Mouse (Mus musculus) heart, embryonic 14.5 days (tissue): Measurements from ENCODE around the gene Spsb4. TPM values are rescaled to one million over a fixed set of nuclear protein-coding genes. Genes with fewer than 3 reads are reported as not detected.

Experiments used
- ATAC-seq: fragments of 200-750 bp; cut with Nextera tagmentation; 2 replicates; pipeline ENCODE4 v1.8.0; 2017; ENCODE audit warnings: low read depth, moderate TSS enrichment; ENCODE audit not compliant: insufficient number of reproducible peaks, insufficient read depth, low FRiP score
- H3K27ac ChIP-seq, 2 experiments: fragments of 200-500 bp in 1 of 2; fragments of 300-500 bp in 1 of 2; sonication (generic) in 1 of 2; replicated peaks in 1 of 2; 2 replicates each; pipeline ENCODE4 v1.5.1; 2012 to 2014; ENCODE audit warnings: low read depth in 2 of 2, low read length in 2 of 2, control low read depth in 1 of 2, mild to moderate bottlenecking in 1 of 2, mixed read lengths in 1 of 2; ENCODE audit not compliant: control insufficient read depth in 1 of 2, insufficient read depth in 1 of 2
- H3K27me3 ChIP-seq: fragments of 300-500 bp; sonication (generic); 2 replicates; pipeline ENCODE4 v1.6.1; 2014; ENCODE audit warnings: mild to moderate bottlenecking, low read length, control low read depth; ENCODE audit not compliant: control insufficient read depth, insufficient read depth
- H3K36me3 ChIP-seq: fragments of 300-500 bp; sonication (generic); 2 replicates; pipeline ENCODE4 v1.6.1; 2014; ENCODE audit warnings: mild to moderate bottlenecking, control low read depth, low read length, mixed read lengths; ENCODE audit not compliant: control insufficient read depth, insufficient read depth
- H3K4me1 ChIP-seq, 2 experiments: fragments of 200-500 bp in 1 of 2; fragments of 300-500 bp in 1 of 2; sonication (generic) in 1 of 2; 2 replicates each; pipeline ENCODE4 v1.6.1; 2012 to 2014; ENCODE audit warnings: low read length in 2 of 2, control low read depth in 1 of 2, mixed read lengths in 1 of 2; ENCODE audit not compliant: control insufficient read depth in 2 of 2, insufficient read depth in 2 of 2
- H3K4me2 ChIP-seq: fragments of 300-500 bp; sonication (generic); 2 replicates; pipeline ENCODE4 v1.6.1; 2014; ENCODE audit warnings: mild to moderate bottlenecking, low read length
- H3K4me3 ChIP-seq, 2 experiments: fragments of 200-500 bp in 1 of 2; fragments of 300-500 bp in 1 of 2; sonication (generic) in 1 of 2; 2 replicates each; pipeline ENCODE4 v1.5.1; 2012 to 2014; ENCODE audit warnings: low read length in 2 of 2, mild to moderate bottlenecking in 2 of 2, control low read depth in 1 of 2, low read depth in 1 of 2, moderate library complexity in 1 of 2; ENCODE audit not compliant: control insufficient read depth in 1 of 2, insufficient read depth in 1 of 2
- H3K9ac ChIP-seq: fragments of 300-500 bp; sonication (generic); 2 replicates; pipeline ENCODE4 v1.6.1; 2014; ENCODE audit warnings: mild to moderate bottlenecking, low read length
- H3K9me3 ChIP-seq: fragments of 300-500 bp; sonication (generic); 2 replicates; pipeline ENCODE4 v1.6.1; 2016; ENCODE audit warnings: low read length, control low read depth; ENCODE audit not compliant: control insufficient read depth
- WGBS: fragments of 180-500 bp; shearing (Covaris S2); extraction: QIAGEN DNeasy Blood & Tissue Kit; methylation state at CpG from one replicate; pipeline ENCODE4 v1.1.7; 2014; 5-methylcytosine and 5-hydroxymethylcytosine counted together
- polyA plus RNA-seq: library from polyadenylated mRNA; unstranded; fragments of >200 nt; fragmentation: Nextera tagmentation; extraction: Ambion mirVana; gene quantifications from 2 replicates; pipeline ENCODE4 v1.2.1, GENCODE M21; 2014

Spsb4 gene
- polyA plus RNA-seq, 1 experiment from 2014 or later = 41.9 TPM

- Histone ChIP-seq H3K4me1 (no peaks in the 10 kb centered on the region; a peak in 1 of 4 replicates), H3K27me3 (peaks cover 7% of the 10 kb centered on the region; the same call in 1 of the 2 replicates), H3K4me2 (no peak overlapping the region), H3K27ac (no peak overlapping the region), H3K9ac (no peak overlapping the region), H3K4me3 (no peak overlapping the region), H3K9me3 (0 out of 2 replicates have a peak, but pooled peaks cover 5% of the 10 kb centered on the region), H3K36me3 (no peaks in the 10 kb centered on the region; the same call in 1 of the 2 replicates)
- ATAC-seq = no peak
- WGBS = 88% methylated on average over 8 of the region's 8 CpGs
These were observed 85.9 kb downstream of the Spsb4 start for GRCm38 (mm10) chr9:96932751-96933150.

- Histone ChIP-seq H3K4me3 (no peak overlapping the region), H3K4me2 (no peak overlapping the region), H3K9me3 (peaks cover 10% of the 10 kb centered on the region; the same call in 1 of the 2 replicates), H3K36me3 (no peaks in the 10 kb centered on the region), H3K4me1 (no peaks in the 10 kb centered on the region), H3K27ac (no peak overlapping the region), H3K27me3 (peaks cover 4% of the 10 kb centered on the region; the same call in 1 of the 2 replicates), H3K9ac (no peak overlapping the region)
- 78% methylated on average over 17 of the region's 17 CpGs for WGBS
- ATAC-seq = no peak
These were observed 94.9 kb downstream of the Spsb4 start for GRCm38 (mm10) chr9:96923577-96924316.

GRCm38 (mm10) chr9:96923119-96923518 lies 95.5 kb downstream of the Spsb4 start:
- no peak overlapping the region for H3K9ac ChIP-seq
- ATAC-seq = no peak
- no peaks in the 10 kb centered on the region for H3K36me3 ChIP-seq
- H3K27me3 ChIP-seq = peaks cover 3% of the 10 kb centered on the region; the same call in 1 of the 2 replicates
- H3K9me3 ChIP-seq = peaks cover 10% of the 10 kb centered on the region; the same call in 1 of the 2 replicates
- no peak overlapping the region for H3K27ac ChIP-seq
- H3K4me1 ChIP-seq = no peaks in the 10 kb centered on the region
- H3K4me2 ChIP-seq = no peak overlapping the region
- WGBS = 72% methylated on average over 6 of the region's 6 CpGs
- no peak overlapping the region for H3K4me3 ChIP-seq

- Histone ChIP-seq H3K36me3 (no peaks in the 10 kb centered on the region), H3K27ac (no peak overlapping the region), H3K4me3 (no peak overlapping the region), H3K4me2 (peak overlapping the region; percentile 41), H3K9ac (no peak overlapping the region), H3K9me3 (peaks cover 6% of the 10 kb centered on the region; the same call in 1 of the 2 replicates), H3K27me3 (no peaks in the 10 kb centered on the region), H3K4me1 (peaks cover 0 to 7% of the 10 kb centered on the region in 2 experiments; a peak in 1 of 4 replicates)
- 33% methylated on average over 27 of the region's 27 CpGs for WGBS
- ATAC-seq = peak; percentile 51
These were observed 101.8 kb downstream of the Spsb4 start for GRCm38 (mm10) chr9:96916620-96917538.

- Histone ChIP-seq H3K4me1 (peaks cover 0 to 7% of the 10 kb centered on the region in 2 experiments; a peak in 1 of 4 replicates), H3K4me3 (no peak overlapping the region), H3K9ac (no peak overlapping the region), H3K4me2 (no peak overlapping the region), H3K9me3 (peaks cover 6% of the 10 kb centered on the region; the same call in 1 of the 2 replicates), H3K27ac (no peak overlapping the region), H3K27me3 (no peaks in the 10 kb centered on the region), H3K36me3 (no peaks in the 10 kb centered on the region)
- WGBS = 42% methylated on average over 7 of the region's 7 CpGs
- ATAC-seq = no peak
These were observed 102.6 kb downstream of the Spsb4 start for GRCm38 (mm10) chr9:96916076-96916475.

- Histone ChIP-seq H3K4me1 (peaks cover 0 to 7% of the 10 kb centered on the region in 2 experiments; a peak in 1 of 4 replicates), H3K4me3 (no peak overlapping the region), H3K27ac (no peak overlapping the region), H3K9ac (no peak overlapping the region), H3K9me3 (peaks cover 6% of the 10 kb centered on the region; the same call in 1 of the 2 replicates), H3K27me3 (no peaks in the 10 kb centered on the region), H3K4me2 (no peak overlapping the region), H3K36me3 (no peaks in the 10 kb centered on the region)
- no peak for ATAC-seq
- 87% methylated on average over 6 of the region's 6 CpGs for WGBS
These were observed 103.8 kb downstream of the Spsb4 start for GRCm38 (mm10) chr9:96914851-96915250.

- no peak overlapping the region for H3K4me2 ChIP-seq
- no peak for ATAC-seq
- 80% methylated on average over 3 of the region's 3 CpGs for WGBS
These were observed 104.6 kb downstream of the Spsb4 start for GRCm38 (mm10) chr9:96914005-96914404.

More at GRCm38 (mm10) chr9:96914005-96914404, 104.6 kb downstream of the Spsb4 start:
- no peak overlapping the region for H3K9ac ChIP-seq
- no peaks in the 10 kb centered on the region for H3K36me3 ChIP-seq
- H3K27me3 ChIP-seq = no peaks in the 10 kb centered on the region
- H3K27ac ChIP-seq = no peak overlapping the region
- no peak overlapping the region for H3K4me3 ChIP-seq
- H3K9me3 ChIP-seq = no peaks in the 10 kb centered on the region
- H3K4me1 ChIP-seq = peaks cover 0 to 7% of the 10 kb centered on the region in 2 experiments; a peak in 1 of 4 replicates
